In the genomic region with DNA sequence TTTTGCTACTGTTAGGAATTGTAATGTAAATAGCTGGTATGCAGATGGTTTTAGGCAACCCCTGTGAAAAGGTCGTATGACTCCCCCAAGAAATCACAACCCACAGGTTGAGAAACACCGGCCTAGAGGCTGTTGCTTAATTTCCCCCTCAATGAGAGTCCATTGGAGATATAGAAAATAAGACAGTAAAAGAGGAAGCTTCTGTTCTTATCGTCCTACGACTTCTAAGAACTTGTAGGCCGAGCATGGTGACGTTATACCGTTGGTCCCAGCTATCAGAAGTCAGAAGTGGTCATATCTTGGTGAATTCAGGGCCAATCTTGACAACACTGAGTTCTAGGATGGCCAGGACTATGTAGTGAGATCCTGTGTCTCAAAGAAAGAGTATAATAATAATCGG, we compare ENCODE assay signal across 18 mouse cellular contexts.
DNase-seq lines count a peak whose midpoint lies in the region; ATAC-seq lines count a peak whose summit lies in the region.
"Had no signal": no experiment of that assay in that cellular context is flagged by ENCODE, and none has a peak within 500 bp of the region (broad histone marks: within the 10 kb centered on the region; RNA-seq: fewer than 3 reads in every experiment).

No protein-coding gene starts in this region.

- intact Hi-C loops in heart, postnatal 14 days (cut with DNase I): no loop called here

- peak; percentile 4 for DNase-seq in heart, adult 11 months
- no peak for DNase-seq in heart, postnatal 14 days
- peak; percentile 87 for DNase-seq in 416B (ENCODE audit: low read depth)
- DNase-seq in c-Kit-positive CD71-positive TER-119-negative erythroid progenitor cells, embryonic 14.5 days (ENCODE audit: low read depth): peak; percentile 9
- no peak for DNase-seq in spleen, postnatal 10 days (ENCODE audit: low spot score in 2 of 2)
- DNase-seq in kidney, postnatal 4 days: no peak
- DNase-seq: adrenal gland, postnatal 10 days; cerebellum, adult 11 months; cerebellum, postnatal 14 days; gastrocnemius, adult 2 months; kidney, adult 8-10 months; kidney, postnatal 10 days; thymus, adult 18-20 months had no signal

- ATAC-seq in megakaryocyte-erythroid progenitor cell, adult 5-6 weeks (replicated peaks; ENCODE audit: low FRiP score, low TSS enrichment, poor library complexity, severe bottlenecking): peak; percentile 60; the same call in 1 of the 2 replicates
- ATAC-seq: forebrain, embryonic 13.5 days; hindbrain, embryonic 16.5 days; intestine, embryonic 15.5 days; midbrain, embryonic 16.5 days had no signal

Comparison
In these comparisons a context has a peak if more than half of its experiments do, and no peak if none do; other contexts are left out.
1. DNase-seq: peak in heart, adult 11 months (single experiment), 416B (single experiment) and c-Kit-positive CD71-positive TER-119-negative erythroid progenitor cells, embryonic 14.5 days (single experiment); none in heart, postnatal 14 days (0 of 2), spleen, postnatal 10 days (0 of 2) and kidney, postnatal 4 days (0 of 2).